11 mouse cellular contexts compared by ENCODE assay signal in the genomic region with DNA sequence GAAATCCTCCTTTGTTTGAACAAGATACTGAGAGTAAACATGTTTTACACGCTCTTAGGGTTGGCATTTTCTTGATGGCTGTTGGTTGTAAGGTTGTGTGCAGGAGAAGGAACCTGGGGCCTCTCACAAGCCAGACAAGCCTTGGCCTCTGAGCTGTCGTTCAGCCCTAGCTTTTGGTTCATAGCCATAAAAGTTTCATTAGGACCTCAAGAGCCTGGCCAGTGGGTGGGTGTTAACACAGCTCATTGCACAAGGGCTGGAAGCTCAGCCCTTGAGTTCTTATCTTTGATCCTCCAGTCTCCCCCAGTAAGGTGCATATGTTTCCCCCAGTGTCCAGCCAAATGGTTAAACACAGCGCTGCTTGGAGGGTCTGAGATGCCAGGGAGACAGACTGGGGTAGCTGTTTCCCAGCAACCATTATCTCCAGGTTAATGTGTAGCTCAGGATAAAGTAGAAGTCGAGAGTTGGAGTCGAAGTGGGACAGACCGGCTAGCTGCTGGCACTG.
DNase-seq lines count a peak whose midpoint lies in the region; ATAC-seq and TF ChIP-seq lines count a peak whose summit lies in the region.
"Had no signal": no experiment of that assay in that cellular context is flagged by ENCODE, and none has a peak within 500 bp of the region (broad histone marks: within the 10 kb centered on the region; RNA-seq: fewer than 3 reads in every experiment).

No protein-coding gene starts in this region.

- H3K9ac ChIP-seq in heart, embryonic 15.5 days, result no peak overlapping the region
- no peak overlapping the region for H3K9ac ChIP-seq in lung, embryonic 15.5 days
- no peak overlapping the region for H3K9ac ChIP-seq in intestine, embryonic 16.5 days (ENCODE audit: low read depth, low read length)
- H3K9ac ChIP-seq in stomach, embryonic 15.5 days, result no peak overlapping the region
- H3K9ac ChIP-seq: hindbrain, embryonic 15.5 days; liver, embryonic 15.5 days had no signal

- no peaks in the 10 kb centered on the region for H3K27me3 ChIP-seq in heart, embryonic 15.5 days
- H3K27me3 ChIP-seq in lung, embryonic 15.5 days, result no peaks in the 10 kb centered on the region
- H3K27me3 ChIP-seq in intestine, embryonic 16.5 days (replicated peaks; ENCODE audit: control insufficient read depth, insufficient read depth, low read length), result no peaks in the 10 kb centered on the region
- H3K27me3 ChIP-seq in stomach, embryonic 15.5 days (replicated peaks), result no peaks in the 10 kb centered on the region
- H3K27me3 ChIP-seq: CH12.LX; hindbrain, embryonic 15.5 days; liver, embryonic 15.5 days had no signal

- peaks cover 54% of the 10 kb centered on the region for H3K4me1 ChIP-seq in heart, embryonic 15.5 days (replicated peaks)
- H3K4me1 ChIP-seq in lung, embryonic 15.5 days, result peaks cover 62% of the 10 kb centered on the region
- H3K4me1 ChIP-seq in lung, adult 2 months (ENCODE audit: control insufficient read depth, insufficient read depth, low read length), result peaks cover 6% of the 10 kb centered on the region
- H3K4me1 ChIP-seq in intestine, embryonic 16.5 days (ENCODE audit: control insufficient read depth, insufficient read depth, low read length), result peaks cover 62% of the 10 kb centered on the region
- peaks cover 63% of the 10 kb centered on the region for H3K4me1 ChIP-seq in stomach, embryonic 15.5 days

- ATAC-seq in heart, embryonic 15.5 days (replicated peaks; ENCODE audit: insufficient number of reproducible peaks, insufficient read depth, low FRiP score, low read depth), result 0 out of 2 replicates have a peak, but pooled peaks have one; percentile 26
- ATAC-seq in lung, embryonic 15.5 days (ENCODE audit: borderline replicate concordance, extremely low read depth, low FRiP score, low TSS enrichment), result peak; percentile 68
- peak; percentile 67 for ATAC-seq in intestine, embryonic 16.5 days
- ATAC-seq in stomach, embryonic 15.5 days (ENCODE audit: insufficient read depth, low FRiP score, low read depth), result peak; percentile 77

- no peaks in the 10 kb centered on the region for H3K9me3 ChIP-seq in heart, embryonic 15.5 days (replicated peaks)
- no peaks in the 10 kb centered on the region for H3K9me3 ChIP-seq in lung, embryonic 15.5 days
- H3K9me3 ChIP-seq in intestine, embryonic 16.5 days (ENCODE audit: control insufficient read depth, low read length), result no peaks in the 10 kb centered on the region
- no peaks in the 10 kb centered on the region for H3K9me3 ChIP-seq in stomach, embryonic 15.5 days
- H3K9me3 ChIP-seq: hindbrain, embryonic 15.5 days; liver, embryonic 15.5 days had no signal

- TF ChIP-seq POLR2A in lung, adult 2 months (IDR thresholded peaks at IDR 0.05; ENCODE audit: borderline replicate concordance, extremely low read depth, low read depth, low read length), result no peak

- no peaks in the 10 kb centered on the region for H3K36me3 ChIP-seq in heart, embryonic 15.5 days
- no peaks in the 10 kb centered on the region for H3K36me3 ChIP-seq in lung, embryonic 15.5 days
- no peaks in the 10 kb centered on the region for H3K36me3 ChIP-seq in intestine, embryonic 16.5 days (ENCODE audit: control insufficient read depth, insufficient read depth, low read length)
- no peaks in the 10 kb centered on the region for H3K36me3 ChIP-seq in stomach, embryonic 15.5 days
- H3K36me3 ChIP-seq: hindbrain, embryonic 15.5 days; liver, embryonic 15.5 days had no signal

- H3K4me2 ChIP-seq in heart, embryonic 15.5 days, result no peak overlapping the region
- no peak overlapping the region for H3K4me2 ChIP-seq in lung, embryonic 15.5 days
- H3K4me2 ChIP-seq in intestine, embryonic 16.5 days (ENCODE audit: low read depth, low read length), result no peak overlapping the region; the same call in 1 of the 2 replicates
- 0 out of 2 replicates have a peak overlapping the region, but pooled peaks have one; percentile 17 for H3K4me2 ChIP-seq in stomach, embryonic 15.5 days
- H3K4me2 ChIP-seq: hindbrain, embryonic 15.5 days; liver, embryonic 15.5 days had no signal

- no peak for DNase-seq in heart, postnatal 25 days (ENCODE audit: low spot score)
- no peak for DNase-seq in lung, adult 2 months
- no peak for DNase-seq in frontal cortex, adult 2 months (ENCODE audit: extremely low spot score in 1 of 2, low spot score in 1 of 2)
- DNase-seq: cerebellum, adult 9-11 months had no signal

- H3K27ac ChIP-seq in heart, embryonic 15.5 days, result peak overlapping the region; percentile 35; the same call in 1 of the 2 replicates
- H3K27ac ChIP-seq in lung, embryonic 15.5 days, result peak overlapping the region; percentile 84
- H3K27ac ChIP-seq in intestine, embryonic 16.5 days (ENCODE audit: low read length), result peak overlapping the region; percentile 96
- peak overlapping the region; percentile 73 for H3K27ac ChIP-seq in stomach, embryonic 15.5 days
- H3K27ac ChIP-seq: hindbrain, embryonic 15.5 days; liver, embryonic 15.5 days had no signal

- no peak overlapping the region for H3K4me3 ChIP-seq in heart, embryonic 15.5 days
- no peak overlapping the region for H3K4me3 ChIP-seq in lung, embryonic 15.5 days
- no peak overlapping the region for H3K4me3 ChIP-seq in lung, adult 2 months (replicated peaks; ENCODE audit: extremely low read depth, low read depth, low read length)
- no peak overlapping the region for H3K4me3 ChIP-seq in intestine, embryonic 16.5 days (ENCODE audit: low read length)
- no peak overlapping the region for H3K4me3 ChIP-seq in stomach, embryonic 15.5 days (replicated peaks)
- H3K4me3 ChIP-seq: hindbrain, embryonic 15.5 days; liver, embryonic 15.5 days had no signal

- 24% methylated on average over 6 of the region's 6 CpGs for WGBS in heart, embryonic 15.5 days
- WGBS in lung, embryonic 15.5 days, result 31% methylated on average over 6 of the region's 6 CpGs
- 60% methylated on average over 6 of the region's 6 CpGs for WGBS in lung, adult 2 months
- WGBS in intestine, embryonic 16.5 days, result 23% methylated on average over 6 of the region's 6 CpGs
- WGBS in stomach, embryonic 15.5 days, result 37% methylated on average over 6 of the region's 6 CpGs

- intact Hi-C loops in heart, postnatal 25 days (cut with DNase I), result no loop called here

- no peak for TF ChIP-seq CTCF in lung, adult 2 months (IDR thresholded peaks at IDR 0.05; ENCODE audit: insufficient read depth, low read length)

Comparison
In these comparisons a context has a peak if more than half of its experiments do, and no peak if none do; other contexts are left out.
1. ATAC-seq: peak in every context shown above with its lines; median percentile 77 in stomach, embryonic 15.5 days; 68 in lung, embryonic 15.5 days; 67 in intestine, embryonic 16.5 days; 26 in heart, embryonic 15.5 days.
2. H3K27ac ChIP-seq: peak in every context shown above with its lines; median percentile 96 in intestine, embryonic 16.5 days; 84 in lung, embryonic 15.5 days; 73 in stomach, embryonic 15.5 days; 35 in heart, embryonic 15.5 days.